In the genomic region with DNA sequence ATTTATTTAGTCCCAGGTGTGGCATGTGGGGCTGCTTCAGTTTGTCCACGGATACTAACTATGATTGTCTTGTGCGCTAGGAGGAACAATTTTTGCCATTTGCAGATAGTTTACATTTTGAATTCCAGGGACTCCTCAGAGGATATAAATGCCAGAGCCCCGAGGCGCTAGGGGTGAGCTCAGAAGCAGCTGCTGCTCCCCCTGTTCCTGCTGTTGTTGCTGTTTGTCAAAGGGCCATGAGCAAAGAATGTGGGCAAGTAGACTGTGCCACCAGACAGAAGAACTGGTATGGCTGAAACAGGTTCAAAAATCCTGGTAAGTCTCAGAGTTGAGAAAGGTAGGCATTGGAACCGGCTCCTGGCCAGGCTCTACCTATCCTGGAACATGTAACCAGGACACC, we compare ENCODE assay signal across 1 mouse cellular context.
A peak's percentile ranks its signal among the peaks of the same experiment; 100 is the strongest.
TF ChIP-seq lines count a peak whose summit lies in the region.

No protein-coding gene starts in this region.

TF ChIP-seq in myocyte, 11 proteins besides CTCF, POLR2A, EP300 and RAD21:
- TF ChIP-seq MYOG (IDR thresholded peaks at IDR 0.05; ENCODE audit: control insufficient read depth in 1 of 3, insufficient read depth in 1 of 3, insufficient read length in 2 of 3, low read depth in 2 of 3) (peak; percentile 25 to 67 (median 30)), POLR2AphosphoS2 (IDR thresholded peaks at IDR 0.05; ENCODE audit: insufficient read length, low read depth) (no peak), MYOD1 (IDR thresholded peaks at IDR 0.05; ENCODE audit: control insufficient read depth in 1 of 3, insufficient read length in 2 of 3, low read depth in 2 of 3) (peak; percentile 58 to 87 (median 75))
